Mouse (Mus musculus) heart, adult 11 months (tissue): ENCODE measurements around the gene Acat2.
A peak's percentile ranks its signal among the peaks of the same experiment; 100 is the strongest.
"Not testable (repeated sequence)": the region's sequence is repeated elsewhere in the genome, so short reads cannot be mapped to it uniquely, and the experiment has no call there.

Experiments
- DNase-seq: peaks from one replicate; pipeline ENCODE4 v3.0.0; 2022

The Acat2 gene

GRCm38 (mm10) chr17:12905810-12906209 is 54.7 kb downstream of the Acat2 start:
- peak; percentile 70 for DNase-seq

GRCm38 (mm10) chr17:12904349-12904748 is 56.2 kb downstream of the Acat2 start:
- no peak for DNase-seq

GRCm38 (mm10) chr17:12903372-12904333 is 56.9 kb downstream of the Acat2 start:
- no peak for DNase-seq

GRCm38 (mm10) chr17:12902291-12902690 is 58.3 kb downstream of the Acat2 start:
- peak; percentile 80 for DNase-seq

- not testable (repeated sequence) for DNase-seq
These were observed 61.9 kb downstream of the Acat2 start for GRCm38 (mm10) chr17:12898607-12899006.

DNA sequence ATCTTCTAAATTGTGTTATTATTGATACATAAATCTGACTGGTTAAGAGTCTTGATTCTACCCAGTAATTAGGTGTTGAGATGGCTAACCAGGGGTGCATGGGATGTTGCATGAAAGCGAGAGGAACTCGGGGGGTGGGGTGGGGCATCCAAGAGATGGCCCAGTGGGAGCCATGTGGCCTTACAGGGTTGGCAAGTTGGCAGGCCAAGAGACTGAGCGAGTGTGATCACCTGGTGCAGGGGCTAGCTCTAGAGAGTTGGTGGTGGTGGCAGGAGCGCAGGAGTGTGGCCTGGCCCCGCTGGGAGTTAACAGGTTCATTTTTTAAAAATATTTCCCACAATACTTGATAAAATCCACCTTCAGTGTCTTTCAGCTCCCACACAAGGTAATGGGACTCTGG is 62.9 kb downstream of the Acat2 start:
- DNase-seq = peak; percentile 80
